Mouse (Mus musculus) inflammation-experienced regulatory T-cells, adult 6 months (primary cell): ENCODE data around the gene Lmf1. TPM values are rescaled to one million over a fixed set of nuclear protein-coding genes. Genes with fewer than 3 reads are reported as not detected.

Experiments used
- ATAC-seq: one replicate; pipeline ENCODE4 v1.8.0; 2017
- polyA plus RNA-seq, 3 experiments: library from polyadenylated mRNA; unstranded; fragments of 100-300 nt; shearing (Covaris generic); gene quantifications; one replicate each; pipeline ENCODE4 v1.2.1; 2017

Lmf1 gene
- polyA plus RNA-seq, 3 experiments from 2014 or later, result 11.3 to 19.4 (median 16.5) TPM

- no peak for ATAC-seq
These were observed 65.9 kb downstream of the Lmf1 start for GRCm38 (mm10) chr17:25644761-25645160.

GRCm38 (mm10) chr17:25645661-25646060 is 66.8 kb downstream of the Lmf1 start:
- ATAC-seq, result no peak

DNA sequence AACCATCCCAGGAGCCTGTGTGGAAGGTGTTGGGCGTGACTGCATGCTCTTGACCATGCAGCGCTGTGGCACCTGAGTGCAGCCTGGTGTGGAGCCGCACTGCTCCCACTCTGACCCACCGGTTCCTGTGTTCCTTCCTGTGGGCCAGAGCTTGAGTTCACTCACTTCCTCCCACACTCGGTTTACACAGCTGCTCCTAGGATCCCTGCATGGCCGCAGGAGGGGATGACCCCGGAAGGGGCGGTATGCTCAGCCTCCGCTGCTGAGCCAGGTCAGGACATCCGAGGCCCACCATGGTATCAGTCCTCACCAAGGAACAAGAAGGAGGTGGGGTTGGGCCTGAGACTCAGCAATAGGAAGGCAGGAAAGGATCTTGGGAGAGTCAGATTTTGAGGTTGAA is 69.0 kb downstream of the Lmf1 start:
- ATAC-seq, result no peak

- no peak for ATAC-seq
These were observed 69.9 kb downstream of the Lmf1 start for GRCm38 (mm10) chr17:25648678-25649216.

- ATAC-seq, result no peak
These were observed 71.8 kb downstream of the Lmf1 start for GRCm38 (mm10) chr17:25650726-25651125.

- no peak for ATAC-seq
These were observed 73.4 kb downstream of the Lmf1 start for GRCm38 (mm10) chr17:25652272-25652671.

DNA sequence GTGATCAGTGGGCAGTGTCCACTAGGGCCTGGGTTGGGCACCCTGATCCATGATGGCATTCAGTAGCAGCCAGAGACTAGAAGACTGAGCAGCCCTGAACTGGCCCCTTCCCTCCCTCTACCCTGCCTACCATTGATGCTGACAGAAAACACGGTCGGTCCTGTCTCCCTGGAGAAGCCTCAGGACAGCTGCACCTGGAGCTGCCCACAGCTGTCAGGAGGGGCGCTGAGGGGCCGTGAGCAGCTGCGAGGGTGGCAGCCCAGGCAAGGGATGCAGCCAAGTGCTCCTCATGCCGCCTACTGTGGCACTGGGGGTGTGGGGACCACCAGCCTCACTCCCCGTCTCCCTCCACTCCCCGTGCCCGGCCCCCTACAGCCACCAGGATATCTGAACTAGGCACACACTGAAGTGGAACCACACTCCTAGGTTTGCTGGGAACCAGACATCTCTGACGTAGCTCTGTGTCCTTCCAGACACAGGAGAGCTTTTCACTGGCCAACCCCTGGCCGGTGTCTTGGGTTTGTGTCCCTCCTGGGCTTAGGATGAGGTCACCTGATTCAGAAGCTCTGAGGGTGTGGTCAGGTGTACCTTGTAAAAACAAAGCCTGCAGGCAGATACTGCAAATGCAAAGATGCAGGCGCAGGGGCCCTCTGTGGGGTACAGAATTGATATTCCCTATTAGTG is 77.4 kb downstream of the Lmf1 start:
- no peak for ATAC-seq

DNA sequence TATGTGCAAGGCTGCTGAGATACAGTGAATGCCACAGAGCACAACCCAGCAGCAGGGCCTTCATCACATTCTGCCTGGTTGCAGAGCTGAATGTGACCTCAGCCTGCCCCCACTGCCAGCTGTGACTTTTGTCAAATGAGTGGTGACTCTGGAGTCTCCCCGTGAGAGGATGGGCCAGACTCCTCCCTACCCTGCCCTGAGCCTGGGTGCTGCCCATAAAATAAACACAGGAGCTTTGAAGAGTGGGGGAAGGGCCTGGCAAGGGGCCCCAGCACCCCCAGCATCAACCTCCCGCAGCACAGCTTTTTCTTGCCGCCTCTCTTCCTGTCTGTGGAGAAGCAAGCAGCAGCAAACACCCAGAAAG is 77.9 kb downstream of the Lmf1 start:
- ATAC-seq, result no peak

- ATAC-seq, result no peak
These were observed 84.4 kb downstream of the Lmf1 start for GRCm38 (mm10) chr17:25663213-25663835.

GRCm38 (mm10) chr17:25665485-25665884 is 86.6 kb downstream of the Lmf1 start:
- no peak for ATAC-seq

DNA sequence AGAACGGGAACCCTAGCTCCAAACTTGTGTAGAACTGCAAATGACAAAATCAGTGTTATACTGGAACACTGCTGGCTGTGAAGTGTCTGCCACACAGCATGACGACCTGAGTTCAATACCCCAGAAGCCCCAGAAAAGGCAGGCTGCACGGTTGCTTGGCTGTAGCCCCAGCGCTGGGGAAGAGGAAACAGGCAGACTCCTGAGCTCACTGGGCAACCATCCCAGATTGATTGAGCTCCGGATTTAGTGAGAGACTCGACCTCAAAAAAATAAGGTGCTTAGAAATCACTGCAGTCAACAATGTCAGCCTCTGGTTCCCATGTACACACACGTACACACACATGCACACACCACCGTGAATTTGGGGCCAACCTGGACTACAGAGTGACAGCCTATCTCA is 87.0 kb downstream of the Lmf1 start:
- no peak for ATAC-seq

DNA sequence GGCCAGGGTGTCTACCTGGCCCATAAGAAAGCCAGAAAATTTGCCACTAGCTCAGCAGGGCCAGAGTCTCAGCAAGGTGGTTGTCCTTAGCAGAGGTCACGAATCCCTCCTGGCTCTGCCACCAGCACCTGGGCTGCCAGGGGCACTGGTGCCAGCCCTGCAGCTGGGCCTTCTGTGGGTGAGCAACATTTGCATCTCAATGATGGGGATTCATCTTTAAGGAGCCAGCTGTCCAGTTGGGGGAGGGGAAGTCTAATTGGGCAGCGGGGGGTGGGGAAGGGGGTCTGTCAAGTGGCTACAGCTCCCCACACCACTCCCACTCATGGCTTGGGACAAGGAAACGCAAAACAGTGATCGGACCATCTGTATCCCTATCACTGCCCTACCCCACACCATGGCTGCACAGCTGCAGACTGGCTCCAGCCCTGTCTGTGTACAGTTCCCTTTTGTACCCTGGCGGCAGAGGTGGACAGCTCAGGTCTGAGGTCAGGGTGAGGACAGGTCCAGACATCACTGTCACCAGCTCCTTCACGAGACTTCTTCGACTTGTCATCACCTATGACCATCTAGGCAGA is 89.7 kb downstream of the Lmf1 start:
- no peak for ATAC-seq

GRCm38 (mm10) chr17:25672982-25673381 is 94.1 kb downstream of the Lmf1 start:
- ATAC-seq, result no peak

DNA sequence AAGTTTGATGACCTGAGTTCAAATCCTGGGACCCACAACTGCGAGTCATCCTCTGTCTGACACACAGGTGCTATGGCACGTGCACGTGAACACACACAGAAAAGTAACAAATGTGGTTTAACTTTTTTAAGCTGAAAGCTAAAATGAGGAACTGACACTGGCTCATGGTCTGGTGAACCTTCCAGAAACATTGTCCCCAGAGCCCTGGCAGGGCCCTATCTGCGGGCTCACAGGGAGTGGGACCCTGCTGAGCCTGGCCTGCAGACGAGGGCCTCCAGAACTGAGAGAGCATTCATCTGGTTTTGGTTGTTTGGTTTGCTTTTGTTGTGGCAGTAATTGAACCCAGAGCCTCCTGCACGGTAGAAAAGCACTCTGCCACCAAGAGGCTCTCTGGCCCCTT is 99.1 kb downstream of the Lmf1 start:
- ATAC-seq, result no peak

DNA sequence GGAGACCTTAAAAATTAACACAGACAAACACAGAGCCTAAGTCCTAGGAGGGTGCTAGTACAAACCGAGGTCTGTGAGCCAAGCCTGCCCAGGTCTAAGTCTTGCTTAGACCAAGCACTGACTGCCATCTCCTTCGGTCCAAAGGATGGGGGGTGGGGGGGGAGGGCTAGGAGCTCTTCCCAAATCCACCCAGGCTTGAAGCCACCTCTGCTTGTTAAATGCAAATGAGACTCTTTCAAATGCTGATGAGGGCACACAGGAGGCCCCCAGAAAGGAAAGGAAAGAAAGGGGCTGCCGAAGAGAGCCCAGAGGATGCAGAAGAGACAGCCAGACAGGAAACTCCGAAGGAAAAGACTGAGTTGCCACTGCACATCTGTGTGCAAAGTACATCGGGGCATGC is 100.9 kb downstream of the Lmf1 start:
- ATAC-seq, result no peak

- ATAC-seq, result no peak
These were observed 102.8 kb downstream of the Lmf1 start for GRCm38 (mm10) chr17:25681636-25682035.

- ATAC-seq, result no peak
These were observed 107.4 kb downstream of the Lmf1 start for GRCm38 (mm10) chr17:25686323-25686722.

DNA sequence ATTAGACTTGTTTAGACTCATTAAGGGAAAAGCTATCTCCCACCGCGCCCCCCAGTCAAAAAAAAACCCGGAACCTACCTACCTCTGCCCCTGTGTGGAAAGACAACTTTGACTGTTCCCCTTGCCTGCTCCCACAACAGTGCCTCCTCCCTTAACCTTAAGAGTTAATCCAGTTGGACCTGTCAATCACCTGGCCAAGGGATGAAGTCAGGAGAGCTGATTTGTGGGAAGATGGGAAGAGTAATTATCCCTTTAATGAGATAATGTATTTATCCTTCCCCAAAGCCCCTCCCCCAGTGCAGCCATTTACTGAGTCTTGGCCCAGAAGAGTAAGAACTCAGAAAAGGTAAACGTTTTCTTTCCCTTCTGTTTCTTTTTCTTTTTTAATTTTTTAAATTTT is 110.0 kb downstream of the Lmf1 start:
- ATAC-seq, result no peak

- no peak for ATAC-seq
These were observed 117.4 kb downstream of the Lmf1 start for GRCm38 (mm10) chr17:25696263-25696662.

DNA sequence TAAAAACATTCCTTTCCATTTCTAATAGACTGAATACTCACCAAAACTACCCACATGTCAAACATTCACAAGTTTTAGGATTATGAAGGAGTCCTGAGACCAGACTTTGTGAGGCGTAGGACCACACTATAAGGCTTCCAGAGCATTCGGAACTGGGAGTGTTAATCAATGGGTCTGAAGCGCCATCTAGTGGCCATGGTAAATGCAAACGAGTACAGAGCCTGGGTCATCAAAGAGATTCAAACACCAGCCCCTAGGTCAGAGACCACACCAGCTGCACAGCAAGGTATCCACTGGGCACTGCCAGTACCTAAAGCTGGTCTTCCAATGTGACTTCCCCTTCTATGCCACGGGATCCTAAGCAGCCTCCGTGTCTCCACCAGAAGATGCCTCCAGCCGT is 119.6 kb downstream of the Lmf1 start:
- no peak for ATAC-seq

GRCm38 (mm10) chr17:25700863-25701496 is 122.1 kb downstream of the Lmf1 start:
- no peak for ATAC-seq

DNA sequence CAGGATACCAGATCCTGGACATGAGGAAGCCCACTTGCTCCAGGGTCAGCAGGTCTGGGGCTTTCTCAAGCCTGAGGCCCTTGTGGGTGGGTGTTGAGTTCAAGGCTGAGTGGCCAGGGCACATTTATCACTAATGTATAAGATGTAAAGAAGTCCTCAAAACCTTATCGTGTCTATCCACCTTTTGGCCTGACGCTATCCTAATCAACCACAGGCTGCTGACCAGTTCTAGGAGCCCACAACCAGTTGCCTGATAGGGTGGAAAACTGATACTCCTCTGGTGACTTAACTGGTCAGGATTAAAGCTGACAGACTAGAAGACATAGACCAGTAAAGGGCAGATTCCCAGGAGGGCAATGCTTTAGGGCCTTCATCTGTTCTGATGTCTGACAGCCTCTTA is 131.1 kb downstream of the Lmf1 start:
- no peak for ATAC-seq

DNA sequence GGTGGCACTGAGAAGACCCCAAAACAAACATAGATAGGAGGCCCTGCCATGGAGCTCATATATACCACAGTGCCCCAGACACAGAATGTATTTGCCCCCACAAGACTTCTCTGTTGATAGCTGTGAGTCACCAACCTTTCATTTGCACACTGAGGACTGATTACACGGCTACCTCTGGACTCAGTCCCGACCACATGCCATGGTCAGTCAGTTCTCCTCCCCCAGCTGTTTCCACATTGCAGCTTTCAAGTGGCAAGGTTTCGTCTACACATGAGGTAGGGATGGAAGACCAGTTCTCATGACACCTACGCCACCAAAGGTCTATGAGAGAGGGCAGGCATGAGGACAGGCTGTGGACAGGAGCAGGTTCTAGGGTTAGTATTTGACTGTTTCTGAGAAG is 132.3 kb downstream of the Lmf1 start:
- ATAC-seq, result no peak
